Mouse (Mus musculus) stomach, embryonic 16.5 days (tissue): ENCODE measurements at regions not wholly inside any gene's neighbourhood (a gene's known extent, or its start where the extent isn't known, plus 50 kb on each side); places are given as distances from the start of the nearest gene placed in this dataset.
"Not testable (repeated sequence)": the region's sequence is repeated elsewhere in the genome, so short reads cannot be mapped to it uniquely, and the experiment has no call there.

ENCODE experiments used
- ATAC-seq: fragments of 200-750 bp; cut with Nextera tagmentation; 2 replicates; pipeline ENCODE4 v1.8.0; 2017; ENCODE audit warnings: moderate number of reproducible peaks, moderate TSS enrichment; ENCODE audit not compliant: insufficient read depth, low FRiP score
- H3K27ac ChIP-seq: fragments of 300-500 bp; sonication (generic); 2 replicates; pipeline ENCODE4 v1.5.1; 2014; ENCODE audit warnings: low read length
- H3K27me3 ChIP-seq: fragments of 300-500 bp; sonication (generic); 2 replicates; pipeline ENCODE4 v1.6.1; 2014; ENCODE audit warnings: low read length, control low read depth, mixed read lengths; ENCODE audit not compliant: control insufficient read depth, insufficient read depth
- H3K36me3 ChIP-seq: fragments of 300-500 bp; sonication (generic); 2 replicates; pipeline ENCODE4 v1.6.1; 2014; ENCODE audit warnings: low read length; ENCODE audit not compliant: control insufficient read depth, insufficient read depth
- H3K4me1 ChIP-seq: fragments of 300-500 bp; sonication (generic); 2 replicates; pipeline ENCODE4 v1.6.1; 2014; ENCODE audit warnings: low read length, control low read depth, mixed read lengths; ENCODE audit not compliant: control insufficient read depth, insufficient read depth
- H3K4me2 ChIP-seq: fragments of 300-500 bp; sonication (generic); 2 replicates; pipeline ENCODE4 v1.6.1; 2014; ENCODE audit warnings: low read depth, low read length, mixed read lengths
- H3K4me3 ChIP-seq: fragments of 300-500 bp; sonication (generic); replicated peaks from 2 replicates; pipeline ENCODE4 v1.5.1; 2014; ENCODE audit warnings: mild to moderate bottlenecking, low read length
- H3K9ac ChIP-seq: fragments of 300-500 bp; sonication (generic); 2 replicates; pipeline ENCODE4 v1.6.1; 2014; ENCODE audit warnings: low read length
- H3K9me3 ChIP-seq: fragments of 300-500 bp; sonication (generic); replicated peaks from 2 replicates; pipeline ENCODE4 v1.6.1; 2016; ENCODE audit warnings: low read length, control low read depth; ENCODE audit not compliant: control insufficient read depth
- WGBS: fragments of 180-500 bp; shearing (Covaris S2); extraction: QIAGEN DNeasy Blood & Tissue Kit; methylation state at CpG from one replicate; pipeline ENCODE4 v1.1.7; 2014; 5-methylcytosine and 5-hydroxymethylcytosine counted together

- no peak overlapping the region for H3K9ac ChIP-seq
- H3K4me1 ChIP-seq, result no peaks in the 10 kb centered on the region
- no peak overlapping the region for H3K4me3 ChIP-seq
- H3K4me2 ChIP-seq, result no peak overlapping the region
- no peak overlapping the region for H3K27ac ChIP-seq
- no peaks in the 10 kb centered on the region for H3K36me3 ChIP-seq
- 76% methylated on average over 12 of the region's 12 CpGs for WGBS
- no peaks in the 10 kb centered on the region for H3K9me3 ChIP-seq
- H3K27me3 ChIP-seq, result no peaks in the 10 kb centered on the region
- ATAC-seq, result peak; percentile 64; the same call in 1 of the 2 replicates
These were observed 144.6 kb upstream of the Rbbp6 start for GRCm38 (mm10) chr7:122820587-122821535.

GRCm38 (mm10) chr7:122823429-122823828 lies 142.1 kb upstream of the Rbbp6 start:
- Histone ChIP-seq H3K4me3 (no peak overlapping the region), H3K27ac (no peak overlapping the region), H3K4me2 (no peak overlapping the region), H3K4me1 (no peaks in the 10 kb centered on the region), H3K36me3 (no peaks in the 10 kb centered on the region), H3K9me3 (no peaks in the 10 kb centered on the region), H3K9ac (no peak overlapping the region), H3K27me3 (no peaks in the 10 kb centered on the region)
- 59% methylated on average over 6 of the region's 6 CpGs for WGBS
- ATAC-seq, result no peak

GRCm38 (mm10) chr7:122839091-122839490 lies 126.4 kb upstream of the Rbbp6 start:
- Histone ChIP-seq H3K9ac (no peak overlapping the region), H3K27me3 (no peaks in the 10 kb centered on the region), H3K4me1 (no peaks in the 10 kb centered on the region), H3K4me3 (no peak overlapping the region), H3K4me2 (no peak overlapping the region), H3K36me3 (no peaks in the 10 kb centered on the region), H3K9me3 (no peaks in the 10 kb centered on the region), H3K27ac (no peak overlapping the region)
- 80% methylated on average over 3 of the region's 3 CpGs for WGBS
- no peak for ATAC-seq

GRCm38 (mm10) chr7:122844831-122845230 lies 120.7 kb upstream of the Rbbp6 start:
- H3K4me3 ChIP-seq, result no peak overlapping the region
- no peak for ATAC-seq
- no peak overlapping the region for H3K27ac ChIP-seq
- no peaks in the 10 kb centered on the region for H3K4me1 ChIP-seq
- H3K27me3 ChIP-seq, result no peaks in the 10 kb centered on the region
- H3K9ac ChIP-seq, result no peak overlapping the region
- no peak overlapping the region for H3K4me2 ChIP-seq
- 71% methylated on average over 2 of the region's 2 CpGs for WGBS
- no peaks in the 10 kb centered on the region for H3K36me3 ChIP-seq
- no peaks in the 10 kb centered on the region for H3K9me3 ChIP-seq

GRCm38 (mm10) chr7:122847376-122847775 lies 118.1 kb upstream of the Rbbp6 start:
- no peak for ATAC-seq
- WGBS, result 54% methylated on average over 5 of the region's 5 CpGs
- no peak overlapping the region for H3K4me2 ChIP-seq
- H3K4me3 ChIP-seq, result no peak overlapping the region
- no peaks in the 10 kb centered on the region for H3K27me3 ChIP-seq
- no peaks in the 10 kb centered on the region for H3K9me3 ChIP-seq
- H3K27ac ChIP-seq, result no peak overlapping the region
- no peaks in the 10 kb centered on the region for H3K4me1 ChIP-seq
- no peak overlapping the region for H3K9ac ChIP-seq
- no peaks in the 10 kb centered on the region for H3K36me3 ChIP-seq

GRCm38 (mm10) chr7:122873386-122873785 lies 92.1 kb upstream of the Rbbp6 start:
- Histone ChIP-seq H3K9me3 (no peaks in the 10 kb centered on the region), H3K4me1 (no peaks in the 10 kb centered on the region), H3K9ac (no peak overlapping the region), H3K27me3 (no peaks in the 10 kb centered on the region), H3K36me3 (no peaks in the 10 kb centered on the region), H3K4me2 (no peak overlapping the region), H3K27ac (no peak overlapping the region), H3K4me3 (no peak overlapping the region)
- ATAC-seq, result no peak
- WGBS, result 23% methylated on average over 2 of the region's 2 CpGs

GRCm38 (mm10) chr7:122876286-122876685 lies 89.2 kb upstream of the Rbbp6 start:
- H3K27ac ChIP-seq, result no peak overlapping the region
- ATAC-seq, result no peak
- H3K4me1 ChIP-seq, result no peaks in the 10 kb centered on the region
- H3K9ac ChIP-seq, result no peak overlapping the region
- H3K27me3 ChIP-seq, result no peaks in the 10 kb centered on the region
- H3K9me3 ChIP-seq, result no peaks in the 10 kb centered on the region
- WGBS, result 76% methylated on average over 6 of the region's 6 CpGs
- no peaks in the 10 kb centered on the region for H3K36me3 ChIP-seq
- H3K4me3 ChIP-seq, result no peak overlapping the region
- no peak overlapping the region for H3K4me2 ChIP-seq

- not testable (repeated sequence) for H3K9me3 ChIP-seq, H3K4me1 ChIP-seq, H3K27ac ChIP-seq, H3K9ac ChIP-seq, H3K4me3 ChIP-seq, H3K27me3 ChIP-seq, ATAC-seq, H3K4me2 ChIP-seq, H3K36me3 ChIP-seq
- 93% methylated on average over 3 of the region's 3 CpGs for WGBS
These were observed 83.5 kb upstream of the Rbbp6 start for GRCm38 (mm10) chr7:122881890-122882500.

- no peak overlapping the region for H3K4me2 ChIP-seq
- WGBS, result 80% methylated on average over 3 of the region's 3 CpGs
- H3K36me3 ChIP-seq, result no peaks in the 10 kb centered on the region
- no peaks in the 10 kb centered on the region for H3K27me3 ChIP-seq
- no peaks in the 10 kb centered on the region for H3K9me3 ChIP-seq
- H3K9ac ChIP-seq, result no peak overlapping the region
- H3K4me1 ChIP-seq, result no peaks in the 10 kb centered on the region
- ATAC-seq, result no peak
- H3K27ac ChIP-seq, result no peak overlapping the region
- H3K4me3 ChIP-seq, result no peak overlapping the region
These were observed 78.7 kb upstream of the Rbbp6 start for GRCm38 (mm10) chr7:122886737-122887136.
